Mouse (Mus musculus) heart, adult 2 months (tissue): ENCODE measurements around the gene Uvssa.

Experiments
- CTCF ChIP-seq: fragments of 200-600 bp; IDR thresholded peaks from 2 replicates; pipeline ENCODE4 v1.8.1; 2022; ENCODE audit warnings: antibody characterized with exemption, mild to moderate bottlenecking, moderate library complexity
- POLR2A ChIP-seq: fragments of 200-500 bp; IDR thresholded peaks from 2 replicates; pipeline ENCODE4 v1.6.1; 2011; ENCODE audit warnings: mild to moderate bottlenecking, low read depth, low read length, control low read depth; ENCODE audit not compliant: insufficient read depth

DNA sequence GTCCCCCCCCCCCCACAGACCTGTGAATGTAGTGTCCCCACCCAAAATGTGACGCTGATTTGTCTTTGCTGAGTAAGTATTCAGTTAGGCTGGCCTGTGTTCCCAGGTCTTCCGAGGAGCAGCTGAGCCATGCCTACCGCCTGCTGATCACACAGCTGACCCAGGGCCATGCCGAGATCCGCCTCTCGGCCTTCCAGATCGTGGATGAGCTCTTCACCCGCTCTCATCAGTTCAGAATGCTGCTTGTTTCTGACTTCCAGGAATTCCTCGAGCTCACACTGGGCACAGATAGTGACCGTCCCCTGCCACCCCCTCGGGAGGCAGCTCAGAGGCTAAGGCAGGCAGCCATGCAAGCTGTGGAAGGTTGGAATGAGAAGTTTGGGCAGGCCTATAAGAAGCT lies 9.2 kb downstream of the Uvssa start:
- no peak for TF ChIP-seq CTCF
- no peak for TF ChIP-seq POLR2A
